Mouse (Mus musculus) heart, postnatal 0 days (tissue): ENCODE data around the gene Ppp1r15b.

ENCODE experiments used
- CTCF ChIP-seq: IDR thresholded peaks from 2 replicates; pipeline ENCODE4 v1.5.1; 2016; ENCODE audit warnings: antibody characterized with exemption, control low read depth, low read depth
- EP300 ChIP-seq: IDR thresholded peaks from 2 replicates; pipeline ENCODE4 v1.6.1; 2016; ENCODE audit warnings: antibody characterized with exemption, low read depth

GRCm38 (mm10) chr1:133182016-133182705, 51.2 kb downstream of the Ppp1r15b start:
- TF ChIP-seq CTCF (no peak), EP300 (no peak)
